Mouse (Mus musculus) A20 (cell line): Measurements from ENCODE around the gene Tfap2c.

ENCODE experiments used
- DNase-seq: peaks from one replicate; pipeline ENCODE4 v3.0.0-alpha.2; 2011; ENCODE audit warnings: low read depth, low spot score

The Tfap2c gene

GRCm38 (mm10) chr2:172549371-172550155 is at the start of gene Tfap2c:
Gene Tfap2c (plus strand): TSS chr2:172549593.
- no peak for DNase-seq

GRCm38 (mm10) chr2:172500752-172501316 is 48.6 kb upstream of the Tfap2c start:
- no peak for DNase-seq

- peak; percentile 47 for DNase-seq
Observed at GRCm38 (mm10) chr2:172501341-172501740, 48.1 kb upstream of the Tfap2c start.

GRCm38 (mm10) chr2:172502168-172502567 is 47.2 kb upstream of the Tfap2c start:
- DNase-seq = no peak

- no peak for DNase-seq
Observed at GRCm38 (mm10) chr2:172506121-172506520, 43.3 kb upstream of the Tfap2c start.

- DNase-seq = no peak
Observed at GRCm38 (mm10) chr2:172510056-172510712, 39.2 kb upstream of the Tfap2c start.

GRCm38 (mm10) chr2:172510899-172511298 is 38.5 kb upstream of the Tfap2c start:
- DNase-seq = no peak

- DNase-seq = no peak
Observed at GRCm38 (mm10) chr2:172516407-172516992, 32.9 kb upstream of the Tfap2c start.

GRCm38 (mm10) chr2:172520616-172521371 is 28.6 kb upstream of the Tfap2c start:
- DNase-seq = no peak

- no peak for DNase-seq
Observed at GRCm38 (mm10) chr2:172522528-172522927, 26.9 kb upstream of the Tfap2c start.

GRCm38 (mm10) chr2:172527175-172527574 is 22.2 kb upstream of the Tfap2c start:
- DNase-seq = no peak

GRCm38 (mm10) chr2:172543987-172544386 is 5.4 kb upstream of the Tfap2c start:
- no peak for DNase-seq

GRCm38 (mm10) chr2:172544601-172545127 is 4.7 kb upstream of the Tfap2c start:
- DNase-seq = peak; percentile 32

- no peak for DNase-seq
Observed at GRCm38 (mm10) chr2:172545592-172546235, 3.7 kb upstream of the Tfap2c start.

GRCm38 (mm10) chr2:172546551-172546950 is 2.8 kb upstream of the Tfap2c start:
- no peak for DNase-seq

GRCm38 (mm10) chr2:172547116-172547515 is 2.3 kb upstream of the Tfap2c start:
- no peak for DNase-seq

GRCm38 (mm10) chr2:172547807-172548586 is 1.4 kb upstream of the Tfap2c start:
- DNase-seq = no peak

GRCm38 (mm10) chr2:172548672-172549255 is 629 bp upstream of the Tfap2c start:
- no peak for DNase-seq

- no peak for DNase-seq
Observed at GRCm38 (mm10) chr2:172550364-172551080, 1.1 kb downstream of the Tfap2c start.
